Mouse (Mus musculus) thymus, postnatal 14 days (tissue): ENCODE data around the gene Vmn2r42.
"Not testable (repeated sequence)": the region's sequence is repeated elsewhere in the genome, so short reads cannot be mapped to it uniquely, and the experiment has no call there.

Experiments used
- DNase-seq: peaks from one replicate; pipeline ENCODE4 v3.0.0; 2021

Vmn2r42 gene

DNA sequence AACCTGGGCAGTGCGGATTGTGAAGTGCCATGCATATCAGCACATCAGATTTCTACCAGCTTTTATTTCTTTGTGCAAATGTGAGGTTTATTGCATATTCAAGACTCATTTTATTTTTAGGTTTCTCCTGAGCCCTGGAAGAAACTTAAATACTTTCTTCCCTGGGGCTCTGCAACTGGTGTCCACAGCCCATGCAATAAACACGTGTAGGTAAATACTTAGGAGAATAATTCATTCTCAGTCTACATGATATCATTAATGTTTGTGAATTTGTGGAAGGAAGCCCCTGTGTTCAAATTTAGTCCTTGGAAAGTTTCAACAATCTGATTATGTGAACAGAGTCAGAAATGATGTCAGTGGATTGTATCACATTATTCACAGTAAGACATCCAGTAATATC, at the start of gene Vmn2r42:
Gene Vmn2r42, minus strand, starts transcription at position 101 of the 400 bp plus-strand sequence.
- not testable (repeated sequence) for DNase-seq

DNA sequence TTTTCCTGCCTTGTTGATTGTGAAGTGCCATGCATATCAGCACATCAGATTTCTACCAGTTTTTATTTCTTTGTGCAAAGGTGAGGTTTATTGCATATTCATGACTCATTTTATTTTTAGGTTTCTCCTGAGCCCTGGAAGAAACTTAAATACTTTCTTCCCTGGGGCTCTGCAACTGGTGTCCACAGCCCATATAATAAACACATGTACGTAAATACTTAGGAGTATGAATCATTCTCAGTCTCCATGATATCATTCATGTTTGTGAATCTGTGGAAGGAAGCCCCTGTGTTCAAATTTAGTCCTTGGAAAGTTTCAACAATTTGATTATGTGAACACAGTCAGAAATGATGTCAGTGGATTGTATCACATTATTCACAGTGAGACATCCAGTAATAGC, 38.6 kb downstream of the Vmn2r42 start, which contains the start of gene Vmn2r41:
Gene Vmn2r41, minus strand, starts transcription at position 101 of the 400 bp plus-strand sequence.
- DNase-seq: not testable (repeated sequence)
